Mouse (Mus musculus): Measurements from ENCODE around the gene Vps41.
A peak's percentile ranks its signal among the peaks of the same experiment; 100 is the strongest.

Gene Vps41

GRCm38 (mm10) chr13:18717185-18717584 lies at the start of gene Vps41:
Vps41 (plus strand) TSS chr13:18717286.
- DNase-seq (ENCODE audit: low spot score in 2 of 2): peak; percentile 48 to 56

DNA sequence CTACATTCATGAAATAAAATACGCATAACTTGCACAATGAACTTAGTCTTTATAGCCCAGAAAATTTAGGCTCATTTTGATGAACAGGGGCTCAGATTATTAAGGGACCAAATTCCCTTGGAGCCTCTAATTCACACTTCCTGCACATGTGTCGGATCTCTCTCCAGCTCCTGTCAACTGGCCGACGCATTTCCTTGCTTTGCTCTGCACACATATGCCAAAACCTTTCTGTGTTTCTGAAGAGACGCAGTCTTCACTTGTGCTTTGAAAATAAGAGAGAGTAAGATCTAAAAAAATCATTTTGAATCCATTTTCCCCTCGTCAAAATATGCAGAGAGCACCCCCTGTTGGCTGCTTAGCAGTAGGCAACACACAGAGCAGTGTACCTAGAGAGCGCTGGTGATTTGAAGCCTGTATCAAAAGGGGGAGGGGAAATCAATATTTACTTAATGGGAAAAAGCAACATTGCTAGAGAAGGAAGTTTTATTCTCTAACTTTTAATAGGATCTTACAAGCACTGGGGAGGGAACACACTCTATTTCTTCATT lies 18.5 kb upstream of the Vps41 start:
- no peak for DNase-seq (ENCODE audit: low spot score in 2 of 2)

- DNase-seq (ENCODE audit: low spot score in 2 of 2): no peak
These were observed 5.4 kb upstream of the Vps41 start for GRCm38 (mm10) chr13:18711685-18712084.

DNA sequence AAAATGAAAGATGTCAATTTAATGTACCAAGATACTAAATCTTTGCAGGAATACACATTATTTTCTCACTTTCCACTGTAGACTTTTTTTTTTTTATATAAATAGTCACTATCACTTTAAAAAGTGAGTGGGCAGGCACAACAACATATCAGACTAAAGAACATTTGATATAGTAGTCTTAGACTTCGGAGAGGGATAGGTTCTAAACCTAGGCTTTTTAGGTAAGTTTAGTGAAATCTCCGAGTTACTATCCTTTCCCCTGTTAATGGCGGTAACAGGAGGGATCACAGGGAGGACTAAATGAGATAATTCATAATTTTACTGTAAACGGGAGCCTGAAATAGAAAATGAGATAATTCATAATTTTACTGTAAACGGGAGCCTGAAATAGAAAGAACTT lies 379 bp upstream of the Vps41 start:
- no peak for DNase-seq (ENCODE audit: low spot score in 2 of 2)

GRCm38 (mm10) chr13:18718461-18718860 lies 1.4 kb downstream of the Vps41 start:
- no peak for DNase-seq (ENCODE audit: low spot score in 2 of 2)

- DNase-seq (ENCODE audit: low spot score in 2 of 2): no peak
These were observed 13.6 kb downstream of the Vps41 start for GRCm38 (mm10) chr13:18730666-18731065.

- no peak for DNase-seq (ENCODE audit: low spot score in 2 of 2)
These were observed 19.5 kb downstream of the Vps41 start for GRCm38 (mm10) chr13:18736590-18736989.

- DNase-seq (ENCODE audit: low spot score in 2 of 2): no peak
These were observed 26.6 kb downstream of the Vps41 start for GRCm38 (mm10) chr13:18743575-18744265.

- no peak for DNase-seq (ENCODE audit: low spot score in 2 of 2)
These were observed 27.2 kb downstream of the Vps41 start for GRCm38 (mm10) chr13:18744266-18744652.

DNA sequence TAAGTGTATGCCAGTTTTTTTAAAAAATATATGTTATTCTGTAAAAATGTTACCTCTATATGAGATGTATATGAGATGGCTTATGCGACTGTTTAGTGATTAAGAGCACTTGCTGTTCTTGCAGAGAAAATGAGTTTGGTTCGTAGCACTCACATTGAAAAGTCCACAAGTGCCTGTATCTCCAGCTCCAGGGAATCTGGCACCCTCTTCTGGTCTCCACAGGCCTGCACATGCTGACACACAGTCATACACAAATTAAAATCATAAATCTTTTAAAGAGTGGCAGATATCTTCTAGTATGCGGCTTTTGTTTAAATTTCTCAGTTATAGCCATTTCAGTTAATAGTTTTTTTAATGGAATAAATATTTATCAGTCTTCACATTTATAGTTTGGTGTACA lies 40.9 kb downstream of the Vps41 start:
- DNase-seq (ENCODE audit: low spot score in 2 of 2): no peak

DNA sequence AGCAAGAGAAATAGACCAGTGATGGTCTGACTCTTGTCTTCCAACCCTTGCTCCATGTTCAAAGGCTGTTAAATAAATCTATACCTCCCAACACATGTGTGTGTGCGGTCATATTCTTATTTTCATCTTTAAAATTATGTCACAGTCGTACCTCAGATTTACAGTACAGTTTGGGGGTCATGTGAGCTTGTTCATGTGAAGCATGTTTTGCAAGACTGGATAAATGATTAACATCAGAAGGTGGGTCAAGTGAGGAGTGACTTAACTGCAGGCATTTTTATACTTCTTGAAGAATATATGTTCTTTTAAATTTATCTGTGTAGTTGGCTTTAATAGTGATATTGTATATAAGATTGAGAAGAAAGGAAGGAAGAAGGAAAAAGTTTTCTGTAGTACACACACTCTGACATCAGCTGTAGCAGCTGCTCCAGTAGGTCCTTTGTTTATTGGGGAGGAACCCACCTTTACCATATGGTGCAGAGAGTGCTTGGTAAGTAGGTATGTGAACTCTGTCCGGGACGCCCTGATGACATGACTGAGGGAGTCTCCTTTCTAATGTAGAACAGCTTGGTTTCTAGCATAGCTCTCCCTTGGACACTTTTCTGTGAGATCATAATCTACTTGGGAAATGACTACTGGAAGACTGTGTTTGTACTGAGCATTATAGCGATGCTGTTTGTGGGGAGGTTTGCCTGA lies 42.4 kb downstream of the Vps41 start:
- no peak for DNase-seq (ENCODE audit: low spot score in 2 of 2)

- DNase-seq (ENCODE audit: low spot score in 2 of 2): no peak
These were observed 44.4 kb downstream of the Vps41 start for GRCm38 (mm10) chr13:18761452-18761851.

GRCm38 (mm10) chr13:18767893-18768292 lies 50.8 kb downstream of the Vps41 start:
- no peak for DNase-seq (ENCODE audit: low spot score in 2 of 2)

DNA sequence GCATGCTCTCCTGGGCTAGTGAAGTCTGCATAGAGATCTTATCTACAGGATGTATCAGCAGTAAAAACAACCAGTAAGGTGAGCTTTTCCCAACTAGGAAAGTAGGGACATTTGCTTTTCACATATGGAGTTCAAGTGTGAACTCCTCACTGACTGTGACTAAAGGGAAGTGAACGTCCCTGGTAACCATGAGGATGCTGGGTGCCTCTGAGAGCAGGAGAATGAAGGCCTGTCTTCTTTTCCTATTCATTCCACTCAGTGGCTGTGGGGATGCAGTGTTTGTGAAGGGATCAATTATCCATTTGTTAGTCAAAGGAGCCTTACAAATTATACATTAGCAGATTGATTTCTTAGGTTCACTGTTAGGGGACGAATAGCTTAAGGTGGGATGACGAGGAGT lies 51.4 kb downstream of the Vps41 start:
- no peak for DNase-seq (ENCODE audit: low spot score in 2 of 2)

DNA sequence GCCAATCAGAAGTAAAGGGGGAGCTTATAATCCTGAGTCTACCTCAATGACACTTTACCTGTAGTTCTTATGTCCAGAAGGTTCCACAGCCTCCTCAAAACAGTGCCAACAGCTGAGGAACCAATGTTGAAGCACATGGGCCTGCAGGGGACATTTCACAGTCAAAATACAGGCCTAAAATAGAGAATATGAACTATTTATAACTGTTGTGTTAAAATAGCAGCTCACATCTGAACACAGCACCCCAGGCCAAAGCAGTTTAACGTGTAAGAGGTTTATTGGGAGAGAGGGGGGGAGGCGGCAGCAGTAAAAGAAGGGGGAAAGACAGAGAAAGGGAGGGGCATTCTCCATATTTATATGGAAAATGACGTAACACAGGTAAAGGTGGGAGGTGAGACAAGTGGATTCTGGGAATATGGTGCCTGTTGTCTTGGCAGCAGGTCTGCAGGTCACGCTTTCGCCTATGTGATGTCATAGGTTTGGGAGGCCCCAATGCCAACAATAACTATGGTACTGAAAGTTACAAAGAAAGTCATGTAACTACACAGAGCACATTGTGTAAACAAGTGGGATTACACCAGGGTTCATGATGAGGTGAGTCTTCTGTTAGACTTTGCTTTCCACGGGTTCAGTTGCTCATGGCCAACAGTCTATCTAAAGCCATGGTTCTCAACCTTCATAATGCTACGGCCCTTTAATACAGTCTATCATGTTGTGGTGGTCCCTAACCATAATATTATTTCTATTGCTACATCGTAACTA lies 56.5 kb downstream of the Vps41 start:
- DNase-seq (ENCODE audit: low spot score in 2 of 2): no peak

GRCm38 (mm10) chr13:18781250-18781649 lies 64.2 kb downstream of the Vps41 start:
- DNase-seq (ENCODE audit: low spot score in 2 of 2): no peak

DNA sequence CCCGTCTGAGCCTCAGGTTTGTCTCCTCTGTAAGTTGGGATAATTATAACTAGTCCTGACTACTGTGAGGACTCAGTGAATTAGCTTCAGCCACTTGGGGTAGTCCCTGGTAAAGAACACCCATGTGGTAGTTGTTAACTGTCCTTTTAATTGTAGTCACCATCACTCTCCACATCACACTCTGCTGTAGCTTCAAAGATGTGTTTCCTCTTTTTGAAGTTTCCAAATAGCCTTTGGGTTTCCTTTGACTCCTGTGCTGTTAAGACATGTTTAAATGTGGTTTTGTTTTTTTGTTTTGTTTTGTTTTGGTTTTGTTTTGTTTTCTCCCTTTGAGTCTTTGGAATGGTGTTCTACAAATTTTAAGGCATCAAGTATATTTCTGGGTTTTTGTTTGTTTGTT lies 68.6 kb downstream of the Vps41 start:
- DNase-seq (ENCODE audit: low spot score in 2 of 2): no peak

- DNase-seq (ENCODE audit: low spot score in 2 of 2): no peak
These were observed 71.0 kb downstream of the Vps41 start for GRCm38 (mm10) chr13:18788040-18788439.

DNA sequence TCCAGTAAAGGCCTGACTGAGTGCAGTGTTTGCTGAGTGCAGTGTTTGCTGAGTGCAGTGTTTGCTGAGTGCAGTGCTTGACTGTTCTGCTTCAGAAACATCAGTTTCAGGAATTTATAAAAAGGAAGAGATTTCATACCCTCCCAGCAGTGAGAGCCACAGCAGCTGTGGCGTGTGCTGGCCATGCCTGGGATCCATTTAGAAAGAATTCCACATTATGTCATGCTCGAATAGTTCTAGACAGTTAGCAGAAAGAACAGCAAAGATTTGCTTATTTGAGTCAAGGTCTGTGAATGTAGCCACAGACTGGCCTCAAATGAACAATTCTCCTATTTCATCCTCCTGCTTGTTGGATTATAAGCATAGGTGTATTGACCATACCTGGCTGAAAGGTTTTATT lies 71.6 kb downstream of the Vps41 start:
- no peak for DNase-seq (ENCODE audit: low spot score in 2 of 2)

- no peak for DNase-seq (ENCODE audit: low spot score in 2 of 2)
These were observed 72.6 kb downstream of the Vps41 start for GRCm38 (mm10) chr13:18789662-18790061.

- no peak for DNase-seq (ENCODE audit: low spot score in 2 of 2)
These were observed 73.0 kb downstream of the Vps41 start for GRCm38 (mm10) chr13:18790086-18790485.

DNA sequence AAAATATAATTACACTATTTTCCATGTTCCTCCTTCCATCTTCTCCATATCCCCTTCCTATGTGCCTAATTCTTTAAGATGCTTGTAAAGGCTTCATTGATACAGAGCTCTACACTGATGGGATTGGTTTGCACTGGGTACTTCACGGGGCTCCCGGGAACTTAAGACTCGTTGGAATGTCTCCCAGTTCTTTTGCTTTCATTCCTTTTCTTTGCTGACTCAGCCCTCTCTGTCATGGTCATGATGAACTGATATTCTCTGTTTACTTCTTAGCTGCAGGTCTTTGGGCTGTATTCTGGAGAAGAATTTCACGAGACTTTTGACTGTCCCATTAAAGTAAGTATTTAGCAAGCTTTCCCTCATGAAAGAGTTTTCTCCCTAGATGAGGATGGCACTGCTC lies 74.2 kb downstream of the Vps41 start:
- DNase-seq (ENCODE audit: low spot score in 2 of 2): no peak

- DNase-seq (ENCODE audit: low spot score in 2 of 2): no peak
These were observed 74.6 kb downstream of the Vps41 start for GRCm38 (mm10) chr13:18791724-18792123.
